In the genomic region with DNA sequence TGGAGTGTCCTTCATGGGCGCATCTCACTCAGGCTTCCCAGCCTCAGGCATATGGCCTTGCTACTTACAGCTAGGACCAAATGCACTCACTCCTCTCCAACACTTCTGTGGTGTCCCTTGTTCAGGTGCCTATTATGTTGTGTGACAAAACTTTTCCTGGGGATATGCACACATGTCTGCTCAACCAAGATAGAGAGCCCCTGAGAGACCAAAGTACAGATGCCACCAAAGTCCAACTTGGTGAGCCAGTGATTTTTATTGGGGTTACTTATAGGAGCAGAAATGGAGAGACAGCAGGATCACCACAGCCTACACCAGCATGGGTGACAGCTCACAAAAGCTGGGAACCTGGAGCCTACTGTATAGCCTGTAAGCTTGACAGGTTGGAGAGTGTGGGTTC, we compare ENCODE assay signal across 28 mouse cellular contexts.
"Had no signal": no experiment of that assay in that cellular context is flagged by ENCODE, and none has a peak within 500 bp of the region (broad histone marks: within the 10 kb centered on the region; RNA-seq: fewer than 3 reads in every experiment).

No protein-coding gene starts in this region.

- H3K27ac ChIP-seq: embryonic facial prominence, embryonic 10.5 days; embryonic facial prominence, embryonic 12.5 days; embryonic facial prominence, embryonic 13.5 days; embryonic facial prominence, embryonic 15.5 days; forebrain, embryonic 10.5 days; forebrain, embryonic 13.5 days; gastrocnemius, adult 2 months; heart, adult 2 months had no signal

- ATAC-seq: forebrain, embryonic 13.5 days; forebrain, embryonic 14.5 days; forebrain, embryonic 16.5 days; forebrain, postnatal 0 days had no signal

- H3K4me1 ChIP-seq: embryonic facial prominence, embryonic 10.5 days; embryonic facial prominence, embryonic 12.5 days; embryonic facial prominence, embryonic 13.5 days; embryonic facial prominence, embryonic 15.5 days; forebrain, embryonic 10.5 days; forebrain, embryonic 13.5 days had no signal

- DNase-seq: cerebellum, adult 18-20 months; cerebellum, adult 2 months; cerebellum, adult 8-10 months; cerebellum, adult 9-10 months; cerebellum, adult 9-11 months; cerebellum, postnatal 10 days; cerebellum, postnatal 14 days; cerebellum, postnatal 25 days; cerebellum, postnatal 36 days; embryo, embryonic 11 days; forebrain, postnatal 0 days; gastrocnemius, adult 2 months; gastrocnemius, postnatal 10 days; gastrocnemius, postnatal 14 days; gastrocnemius, postnatal 25 days; gastrocnemius, postnatal 36 days; heart, adult 11 months; heart, adult 18-20 months; heart, adult 2 months had no signal

- H3K27me3 ChIP-seq: embryonic facial prominence, embryonic 12.5 days; embryonic facial prominence, embryonic 13.5 days; embryonic facial prominence, embryonic 15.5 days; forebrain, embryonic 13.5 days had no signal

- H3K9me3 ChIP-seq: embryonic facial prominence, embryonic 10.5 days; embryonic facial prominence, embryonic 12.5 days; embryonic facial prominence, embryonic 13.5 days; embryonic facial prominence, embryonic 15.5 days; forebrain, embryonic 10.5 days; forebrain, embryonic 13.5 days had no signal

- H3K4me2 ChIP-seq: embryonic facial prominence, embryonic 12.5 days; embryonic facial prominence, embryonic 13.5 days; embryonic facial prominence, embryonic 15.5 days; forebrain, embryonic 13.5 days had no signal

- H3K4me3 ChIP-seq: embryonic facial prominence, embryonic 10.5 days; embryonic facial prominence, embryonic 12.5 days; embryonic facial prominence, embryonic 13.5 days; embryonic facial prominence, embryonic 15.5 days; erythroblast, embryonic 14.5 days; forebrain, embryonic 10.5 days; forebrain, embryonic 13.5 days; gastrocnemius, adult 2 months; heart, adult 2 months had no signal

- H3K36me3 ChIP-seq: embryonic facial prominence, embryonic 10.5 days; embryonic facial prominence, embryonic 12.5 days; embryonic facial prominence, embryonic 13.5 days; embryonic facial prominence, embryonic 15.5 days had no signal

- H3K9ac ChIP-seq: embryonic facial prominence, embryonic 12.5 days; embryonic facial prominence, embryonic 13.5 days; embryonic facial prominence, embryonic 15.5 days; forebrain, embryonic 13.5 days; forebrain, postnatal 0 days had no signal
